Mouse (Mus musculus) neural tube, embryonic 13.5 days (tissue): ENCODE data around the gene Rtn3. TPM values are rescaled to one million over a fixed set of nuclear protein-coding genes. Genes with fewer than 3 reads are reported as not detected.

Source experiments
- ATAC-seq: fragments of 200-750 bp; cut with Nextera tagmentation; 2 replicates; pipeline ENCODE4 v1.8.0; 2017; ENCODE audit warnings: low read depth, mild to moderate bottlenecking, moderate TSS enrichment, moderate library complexity
- H3K27ac ChIP-seq: fragments of 300-500 bp; sonication (generic); replicated peaks from 2 replicates; pipeline ENCODE4 v1.5.1; 2015; ENCODE audit warnings: moderate library complexity, mild to moderate bottlenecking, inconsistent platforms
- H3K27me3 ChIP-seq: fragments of 300-500 bp; sonication (generic); 2 replicates; pipeline ENCODE4 v1.6.1; 2015; ENCODE audit warnings: mild to moderate bottlenecking, inconsistent platforms
- H3K36me3 ChIP-seq: fragments of 300-500 bp; sonication (generic); 2 replicates; pipeline ENCODE4 v1.6.1; 2015; ENCODE audit warnings: mild to moderate bottlenecking, inconsistent platforms
- H3K4me1 ChIP-seq: fragments of 300-500 bp; sonication (generic); replicated peaks from 2 replicates; pipeline ENCODE4 v1.6.1; 2015; ENCODE audit warnings: inconsistent platforms
- H3K4me2 ChIP-seq: fragments of 300-500 bp; sonication (generic); 2 replicates; pipeline ENCODE4 v1.6.1; 2015; ENCODE audit warnings: inconsistent platforms, mild to moderate bottlenecking, moderate library complexity
- H3K4me3 ChIP-seq: fragments of 300-500 bp; sonication (generic); 2 replicates; pipeline ENCODE4 v1.5.1; 2015; ENCODE audit warnings: mild to moderate bottlenecking, inconsistent platforms
- H3K9ac ChIP-seq: fragments of 300-500 bp; sonication (generic); 2 replicates; pipeline ENCODE4 v1.6.1; 2015; ENCODE audit warnings: moderate library complexity, mild to moderate bottlenecking, inconsistent platforms
- H3K9me3 ChIP-seq: fragments of 300-500 bp; sonication (generic); 2 replicates; pipeline ENCODE4 v1.6.1; 2016; ENCODE audit warnings: inconsistent platforms
- WGBS: fragments of 180-500 bp; shearing (Covaris S2); methylation state at CpG from one replicate; pipeline ENCODE4 v1.1.7; 2015; 5-methylcytosine and 5-hydroxymethylcytosine counted together
- polyA plus RNA-seq: library from polyadenylated mRNA; unstranded; fragments of >200 nt; fragmentation: Nextera tagmentation; extraction: Ambion mirVana; gene quantifications from 2 replicates; pipeline ENCODE4 v1.2.1, GENCODE M21; 2015

Gene Rtn3
- polyA plus RNA-seq, 1 experiment from 2014 or later = 529 TPM

DNA sequence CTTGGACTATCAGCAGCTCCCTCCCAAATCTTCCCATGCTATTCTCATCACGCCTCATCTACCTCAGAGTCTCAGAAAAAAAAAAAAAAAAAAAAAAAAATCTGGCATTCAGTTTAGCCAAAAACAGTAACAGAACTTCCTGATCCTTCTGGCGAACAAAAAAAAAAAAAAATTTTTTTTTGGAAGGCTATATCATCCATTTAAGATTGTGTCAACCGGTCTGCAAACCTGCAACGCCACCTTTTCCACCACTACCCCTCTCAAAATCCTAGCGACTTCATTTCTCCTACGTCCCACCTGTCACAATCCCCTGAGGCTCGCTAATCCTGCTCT lies 849 bp downstream of the Rtn3 start:
- Histone ChIP-seq H3K27ac (peak overlapping the region; percentile 99), H3K27me3 (no peaks in the 10 kb centered on the region), H3K9me3 (no peaks in the 10 kb centered on the region), H3K36me3 (0 out of 2 replicates have a peak, but pooled peaks cover under 1% of the 10 kb centered on the region), H3K4me2 (peak overlapping the region; percentile 80), H3K9ac (peak overlapping the region; percentile 97), H3K4me3 (peak overlapping the region; percentile 72), H3K4me1 (peaks cover 41% of the 10 kb centered on the region)
- ATAC-seq = no peak
- WGBS = under 1% methylated on average over 7 of the region's 7 CpGs

DNA sequence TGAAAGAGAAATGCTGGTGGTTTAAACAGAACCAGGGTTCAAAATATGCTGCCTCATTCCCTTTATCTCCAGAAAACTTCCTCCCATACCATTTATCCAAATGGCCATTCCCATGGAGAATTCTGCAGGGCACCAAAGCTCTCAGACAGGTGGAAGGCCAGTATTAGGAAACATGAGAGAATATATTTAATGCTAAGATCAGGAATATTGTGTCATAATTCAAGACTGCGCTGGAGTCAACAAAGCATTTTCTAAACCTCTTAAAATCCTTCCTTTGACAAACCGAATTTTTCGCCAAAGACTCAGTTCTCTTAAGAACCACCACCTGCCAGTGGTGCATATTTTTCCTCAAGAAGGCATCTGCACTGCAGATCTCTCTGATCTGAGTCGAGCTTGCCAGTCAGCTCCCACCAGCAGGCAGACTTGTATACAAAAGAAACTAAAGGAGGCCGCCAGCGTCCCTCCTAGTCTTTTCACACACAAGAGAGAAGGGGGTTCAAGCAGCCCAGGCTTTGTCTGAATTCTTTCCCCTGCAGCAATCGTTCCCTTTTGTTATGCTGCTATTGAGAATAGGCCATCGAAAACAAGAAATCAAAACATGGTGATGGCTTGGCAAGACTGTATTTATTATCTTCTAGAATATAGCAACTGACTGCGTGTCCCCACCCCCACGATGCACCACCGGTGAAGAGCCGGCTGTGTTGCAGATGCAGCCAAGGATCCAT lies 1.4 kb downstream of the Rtn3 start:
- Histone ChIP-seq H3K4me3 (peak overlapping the region; percentile 72), H3K4me2 (peak overlapping the region; percentile 80), H3K9ac (peak overlapping the region; percentile 97), H3K27ac (peak overlapping the region; percentile 99), H3K36me3 (0 out of 2 replicates have a peak, but pooled peaks cover 5% of the 10 kb centered on the region), H3K27me3 (no peaks in the 10 kb centered on the region), H3K4me1 (peaks cover 46% of the 10 kb centered on the region), H3K9me3 (no peaks in the 10 kb centered on the region)
- no peak for ATAC-seq
- 3% methylated on average over 12 of the region's 12 CpGs for WGBS

DNA sequence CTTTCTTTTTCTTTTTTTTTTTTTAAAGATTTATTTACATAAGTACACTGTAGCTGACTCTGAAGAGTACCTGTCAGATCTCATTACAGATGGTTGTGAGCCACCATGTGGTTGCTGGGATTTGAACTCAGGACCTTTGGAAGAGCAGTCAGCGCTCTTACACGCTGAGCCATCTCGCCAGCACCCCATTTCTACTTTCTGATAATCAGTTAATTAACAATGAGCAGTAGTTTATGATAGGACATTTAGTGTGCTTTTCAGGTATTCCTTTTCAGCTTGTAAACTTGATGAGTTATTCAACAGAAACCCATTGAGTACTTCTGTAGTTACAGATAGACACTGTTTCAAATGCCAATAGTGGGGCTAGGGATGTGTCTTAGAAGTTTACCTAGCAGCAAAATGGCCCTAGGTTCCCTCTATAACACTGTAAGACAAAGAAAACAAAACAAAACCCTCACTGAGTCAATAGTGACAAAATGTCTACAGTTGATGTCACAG lies 3.3 kb downstream of the Rtn3 start:
- no peaks in the 10 kb centered on the region for H3K27me3 ChIP-seq
- peaks cover 50% of the 10 kb centered on the region for H3K4me1 ChIP-seq
- no peak overlapping the region for H3K4me3 ChIP-seq
- H3K27ac ChIP-seq = no peak overlapping the region
- no peak for ATAC-seq
- no peaks in the 10 kb centered on the region for H3K9me3 ChIP-seq
- peak overlapping the region; percentile 80 for H3K4me2 ChIP-seq
- no peak overlapping the region for H3K9ac ChIP-seq
- WGBS = 95% methylated on average over 3 of the region's 3 CpGs
- H3K36me3 ChIP-seq = 0 out of 2 replicates have a peak, but pooled peaks cover 5% of the 10 kb centered on the region

DNA sequence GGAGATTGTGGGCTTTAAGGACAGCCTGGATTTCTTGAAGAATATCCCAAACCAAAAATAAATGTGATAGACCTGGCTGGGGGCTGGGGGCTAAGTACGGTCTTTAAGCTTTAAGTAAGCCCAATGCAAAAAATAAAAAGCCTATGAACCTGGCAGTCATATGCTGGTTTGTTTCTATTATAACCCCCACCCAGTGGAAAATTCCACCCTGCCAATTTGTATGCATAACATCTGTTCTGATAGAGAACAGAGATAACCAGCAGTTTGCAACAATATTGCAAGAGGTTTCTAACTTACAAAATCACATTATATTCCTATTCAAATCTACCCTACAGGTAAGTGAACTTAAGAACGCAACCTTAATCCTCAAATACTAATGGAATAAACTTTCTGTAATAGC lies 12.4 kb downstream of the Rtn3 start:
- Histone ChIP-seq H3K4me3 (no peak overlapping the region), H3K9me3 (no peaks in the 10 kb centered on the region), H3K9ac (no peak overlapping the region), H3K27ac (no peak overlapping the region), H3K4me1 (peaks cover 4% of the 10 kb centered on the region; the same call in 1 of the 2 replicates), H3K36me3 (peaks cover 36% of the 10 kb centered on the region), H3K27me3 (no peaks in the 10 kb centered on the region), H3K4me2 (no peak overlapping the region)
- 92% methylated on average over 2 of the region's 2 CpGs for WGBS
- no peak for ATAC-seq

DNA sequence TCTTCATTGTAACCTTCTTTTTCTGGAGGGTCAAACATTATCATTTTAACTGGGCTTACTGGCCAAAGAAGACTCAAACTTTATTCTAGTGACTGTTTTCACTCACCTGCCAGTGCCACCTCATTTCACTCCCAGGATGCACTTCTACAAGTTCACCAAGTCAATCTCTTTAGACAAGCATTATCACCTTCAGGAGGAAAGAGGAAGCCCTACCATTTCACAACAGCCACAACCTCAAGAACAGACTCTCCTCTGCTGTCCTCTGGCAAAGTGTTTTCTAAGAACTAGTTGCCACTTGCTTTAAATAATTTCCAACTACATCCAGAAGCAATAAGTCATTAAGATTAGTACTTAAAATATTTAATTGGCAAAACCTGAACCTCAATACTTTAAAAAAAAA lies 15.2 kb downstream of the Rtn3 start:
- peaks cover 4% of the 10 kb centered on the region; the same call in 1 of the 2 replicates for H3K4me1 ChIP-seq
- no peaks in the 10 kb centered on the region for H3K27me3 ChIP-seq
- H3K9me3 ChIP-seq = no peaks in the 10 kb centered on the region
- peaks cover 36% of the 10 kb centered on the region for H3K36me3 ChIP-seq
- H3K4me2 ChIP-seq = no peak overlapping the region
- no peak overlapping the region for H3K27ac ChIP-seq
- ATAC-seq = no peak
- H3K9ac ChIP-seq = no peak overlapping the region
- H3K4me3 ChIP-seq = no peak overlapping the region

DNA sequence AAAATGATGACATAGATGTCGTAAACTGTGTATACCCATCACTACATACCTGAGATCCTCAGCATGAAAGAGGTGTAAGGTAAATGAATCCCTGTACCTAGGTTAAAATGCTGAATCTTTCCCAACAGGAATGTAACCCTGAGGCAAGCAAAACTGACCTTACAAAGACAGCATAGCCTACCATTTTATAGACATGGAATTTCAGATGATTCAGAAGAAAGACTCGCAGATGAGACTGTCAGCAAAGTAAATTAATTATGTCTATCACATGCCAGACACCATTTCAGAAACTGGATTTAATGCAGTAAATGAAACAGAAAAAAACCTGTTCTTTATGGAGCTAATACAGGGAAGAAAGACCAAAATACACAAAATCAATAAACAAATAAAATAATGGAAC lies 23.7 kb downstream of the Rtn3 start:
- peaks cover 8% of the 10 kb centered on the region for H3K36me3 ChIP-seq
- no peak for ATAC-seq
- H3K27ac ChIP-seq = no peak overlapping the region
- no peaks in the 10 kb centered on the region for H3K9me3 ChIP-seq
- no peaks in the 10 kb centered on the region for H3K27me3 ChIP-seq
- H3K4me3 ChIP-seq = no peak overlapping the region
- peaks cover 19% of the 10 kb centered on the region for H3K4me1 ChIP-seq
- WGBS = 84% methylated on average over 2 of the region's 2 CpGs
- H3K9ac ChIP-seq = no peak overlapping the region
- H3K4me2 ChIP-seq = no peak overlapping the region

DNA sequence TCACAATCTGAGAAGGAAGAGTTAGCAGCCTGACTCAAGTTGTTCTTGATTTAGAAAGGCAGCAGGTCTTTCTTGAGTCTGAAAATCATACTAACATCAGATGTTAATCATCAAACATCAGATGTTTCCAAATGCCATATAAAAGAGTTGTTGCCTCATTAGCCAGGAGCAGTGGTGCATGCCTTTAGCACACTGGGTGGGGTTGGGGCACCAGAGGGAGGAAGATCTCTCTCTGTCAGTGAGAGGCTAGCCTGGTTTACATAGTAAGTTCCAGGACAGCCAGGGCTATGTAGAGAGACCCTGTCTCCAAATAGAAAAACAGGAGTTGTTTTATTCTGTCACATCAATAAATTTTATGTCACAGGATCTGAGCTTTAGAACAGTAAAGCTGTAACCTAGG lies 24.2 kb downstream of the Rtn3 start:
- Histone ChIP-seq H3K9ac (no peak overlapping the region), H3K9me3 (no peaks in the 10 kb centered on the region), H3K4me3 (no peak overlapping the region), H3K27me3 (no peaks in the 10 kb centered on the region), H3K4me1 (peaks cover 19% of the 10 kb centered on the region), H3K27ac (no peak overlapping the region), H3K4me2 (no peak overlapping the region), H3K36me3 (peaks cover 8% of the 10 kb centered on the region)
- ATAC-seq = peak; percentile 38; the same call in 1 of the 2 replicates

DNA sequence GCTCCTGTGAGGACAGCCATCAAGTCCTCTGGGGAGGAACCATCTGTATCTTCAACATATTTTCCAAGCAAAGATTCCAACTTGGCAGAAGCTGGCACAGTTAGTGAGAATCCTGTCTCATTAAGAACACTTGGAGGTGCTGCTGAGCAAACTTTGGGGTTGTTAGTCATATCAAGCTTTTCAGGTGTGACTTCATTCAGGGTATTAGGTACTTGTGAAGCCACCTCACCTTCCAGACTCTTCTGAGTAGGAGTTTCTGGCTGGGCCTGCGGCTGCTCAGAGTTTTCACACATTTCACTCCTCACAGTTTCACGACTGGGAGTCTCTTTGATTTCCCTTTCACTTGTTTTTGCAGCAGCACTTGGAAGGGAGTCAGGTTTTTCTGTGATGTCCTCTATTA lies 26.3 kb downstream of the Rtn3 start:
- H3K4me2 ChIP-seq = no peak overlapping the region
- H3K36me3 ChIP-seq = peaks cover 4% of the 10 kb centered on the region; the same call in 1 of the 2 replicates
- WGBS = 77% methylated on average over 2 of the region's 2 CpGs
- H3K4me1 ChIP-seq = peaks cover 20% of the 10 kb centered on the region
- no peak overlapping the region for H3K9ac ChIP-seq
- no peak overlapping the region for H3K27ac ChIP-seq
- no peak overlapping the region for H3K4me3 ChIP-seq
- ATAC-seq = no peak
- H3K9me3 ChIP-seq = no peaks in the 10 kb centered on the region
- H3K27me3 ChIP-seq = no peaks in the 10 kb centered on the region

DNA sequence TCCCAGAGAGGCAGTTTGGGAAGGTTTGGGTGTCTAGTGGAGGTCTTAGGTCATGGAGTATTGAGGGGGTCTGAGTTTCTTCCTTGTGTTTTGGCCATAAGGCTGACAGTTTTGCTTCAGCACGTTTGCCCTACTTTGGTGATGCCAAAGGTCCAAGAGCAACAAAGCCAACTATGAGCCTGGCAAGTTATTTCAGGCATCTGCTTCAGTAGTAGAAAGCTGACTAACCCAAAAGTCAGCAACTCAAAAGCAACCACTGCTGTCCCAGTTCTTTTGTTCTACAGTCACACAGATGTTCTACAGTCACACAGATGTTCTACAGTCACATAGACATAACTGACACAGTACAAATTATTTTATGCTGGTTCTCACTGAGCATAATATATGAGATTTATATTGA lies 37.5 kb downstream of the Rtn3 start:
- no peak for ATAC-seq
- WGBS = 93% methylated on average over 1 of the region's 1 CpGs
- no peak overlapping the region for H3K27ac ChIP-seq
- no peak overlapping the region for H3K9ac ChIP-seq
- no peaks in the 10 kb centered on the region for H3K27me3 ChIP-seq
- no peak overlapping the region for H3K4me3 ChIP-seq
- H3K4me1 ChIP-seq = peaks cover 9% of the 10 kb centered on the region; the same call in 1 of the 2 replicates
- H3K4me2 ChIP-seq = no peak overlapping the region
- H3K36me3 ChIP-seq = peaks cover 17% of the 10 kb centered on the region; the same call in 1 of the 2 replicates
- no peaks in the 10 kb centered on the region for H3K9me3 ChIP-seq

DNA sequence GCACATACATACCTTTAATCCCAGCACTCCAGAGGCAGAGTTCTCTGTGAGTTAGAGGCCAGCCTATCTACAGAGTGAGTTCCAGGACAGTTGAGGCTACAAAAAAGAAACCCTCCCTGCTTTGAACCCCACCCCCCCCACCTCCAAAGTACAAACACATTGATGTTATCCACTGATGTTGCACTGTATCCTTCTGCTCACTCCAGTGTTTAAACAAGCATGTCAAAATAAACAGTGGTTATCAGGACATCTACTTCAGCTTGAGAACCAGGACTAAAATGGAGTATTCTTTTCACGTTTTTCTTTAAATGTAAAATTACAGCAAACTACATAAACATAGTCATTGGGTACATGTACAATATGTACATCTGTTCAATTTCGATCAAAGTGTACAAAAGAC lies 38.0 kb downstream of the Rtn3 start:
- H3K9ac ChIP-seq = no peak overlapping the region
- no peak overlapping the region for H3K4me2 ChIP-seq
- no peaks in the 10 kb centered on the region for H3K9me3 ChIP-seq
- H3K4me1 ChIP-seq = peaks cover 9% of the 10 kb centered on the region; the same call in 1 of the 2 replicates
- no peaks in the 10 kb centered on the region for H3K27me3 ChIP-seq
- peaks cover 13% of the 10 kb centered on the region; the same call in 1 of the 2 replicates for H3K36me3 ChIP-seq
- WGBS = 96% methylated on average over 2 of the region's 2 CpGs
- ATAC-seq = no peak
- H3K27ac ChIP-seq = no peak overlapping the region
- no peak overlapping the region for H3K4me3 ChIP-seq

DNA sequence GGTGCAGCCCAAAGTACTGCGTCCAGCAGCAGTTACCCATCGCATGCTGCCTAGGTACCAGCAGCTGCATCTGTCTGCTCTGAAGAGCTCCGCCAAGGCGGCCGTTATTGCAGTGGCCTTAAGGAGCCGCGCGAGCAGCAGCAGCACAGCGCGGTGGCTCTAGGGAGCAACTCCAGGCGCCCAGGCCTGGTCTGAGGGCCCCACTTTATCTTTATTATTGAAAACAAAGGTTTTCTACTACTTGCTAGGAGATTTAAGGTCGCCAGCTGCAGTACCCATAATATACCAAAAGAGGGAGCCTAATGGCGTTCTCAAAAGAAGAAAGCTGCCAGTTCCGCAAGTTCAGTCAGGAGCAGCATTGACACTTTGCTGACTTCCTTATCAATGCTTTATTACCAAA lies 41.6 kb downstream of the Rtn3 start:
- H3K4me3 ChIP-seq = no peak overlapping the region
- WGBS = 48% methylated on average over 14 of the region's 14 CpGs
- H3K9ac ChIP-seq = no peak overlapping the region
- no peaks in the 10 kb centered on the region for H3K9me3 ChIP-seq
- peak overlapping the region; percentile 24; the same call in 1 of the 2 replicates for H3K27ac ChIP-seq
- peaks cover 12% of the 10 kb centered on the region; the same call in 1 of the 2 replicates for H3K4me1 ChIP-seq
- no peaks in the 10 kb centered on the region for H3K27me3 ChIP-seq
- peak; percentile 72 for ATAC-seq
- H3K36me3 ChIP-seq = peaks cover 9% of the 10 kb centered on the region; the same call in 1 of the 2 replicates
- H3K4me2 ChIP-seq = no peak overlapping the region

DNA sequence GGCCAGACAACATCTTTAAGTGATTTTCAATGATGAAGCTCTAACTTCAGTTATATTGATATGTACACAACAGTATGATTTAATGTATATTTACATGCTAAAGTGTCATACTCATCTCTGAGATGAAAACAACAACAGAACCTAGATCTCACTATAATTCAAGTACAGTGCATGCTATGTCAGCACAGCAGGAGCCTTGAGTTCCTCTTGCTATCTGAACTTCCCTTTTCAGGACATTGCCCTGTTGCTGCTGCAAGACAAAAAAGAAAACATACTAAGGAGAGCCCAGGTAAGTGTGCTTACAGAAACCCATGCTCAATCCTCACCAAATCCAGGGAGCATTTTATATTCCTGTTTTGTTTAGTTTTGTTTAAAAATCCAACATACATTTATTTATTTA lies 44.8 kb downstream of the Rtn3 start:
- H3K9me3 ChIP-seq = no peaks in the 10 kb centered on the region
- no peak for ATAC-seq
- H3K36me3 ChIP-seq = peaks cover 22% of the 10 kb centered on the region
- no peak overlapping the region for H3K4me3 ChIP-seq
- no peak overlapping the region for H3K9ac ChIP-seq
- H3K4me1 ChIP-seq = peaks cover 13% of the 10 kb centered on the region; the same call in 1 of the 2 replicates
- H3K27me3 ChIP-seq = no peaks in the 10 kb centered on the region
- H3K4me2 ChIP-seq = no peak overlapping the region
- no peak overlapping the region for H3K27ac ChIP-seq
